Mouse (Mus musculus): ENCODE results near the gene Cfdp1.

GRCm38 (mm10) chr8:111888091-111888650, 34.1 kb upstream of the Cfdp1 start:
- TF ChIP-seq CTCF (conservative IDR thresholded peaks at IDR 0.05; ENCODE audit: low read length) (no peak), NANOG (IDR thresholded peaks at IDR 0.05; ENCODE audit: borderline replicate concordance, low read length) (no peak)

Measured in E14TG2a.4 (cell line).